Mouse (Mus musculus) ES-E14 (cell line): ENCODE data around the gene Dlg4.

Source experiments
- CHD2 ChIP-seq: IDR thresholded peaks from 2 replicates; pipeline ENCODE4 v1.6.1; 2014; ENCODE audit warnings: mild to moderate bottlenecking, low read depth, low read length, inconsistent platforms
- HCFC1 ChIP-seq: IDR thresholded peaks from 2 replicates; pipeline ENCODE4 v1.6.1; 2012; ENCODE audit warnings: low read length, inconsistent platforms, borderline replicate concordance; ENCODE audit not compliant: insufficient read depth
- MAFK ChIP-seq: IDR thresholded peaks from 2 replicates; pipeline ENCODE4 v1.6.1; 2014; ENCODE audit warnings: mild to moderate bottlenecking, low read depth, low read length, inconsistent platforms; ENCODE audit not compliant: insufficient read depth

- no peak for TF ChIP-seq HCFC1
- no peak for TF ChIP-seq CHD2
- no peak for TF ChIP-seq MAFK
Observed at GRCm38 (mm10) chr11:69983377-69983776, 33.4 kb upstream of the Dlg4 start.
